Mouse (Mus musculus) lung, postnatal 0 days (tissue): Measurements from ENCODE around the gene Htr2c. TPM values are rescaled to one million over a fixed set of nuclear protein-coding genes. Genes with fewer than 3 reads are reported as not detected.

ENCODE experiments used
- ATAC-seq: fragments of 200-750 bp; cut with Nextera tagmentation; 2 replicates; pipeline ENCODE4 v1.8.0; 2017; ENCODE audit warnings: moderate library complexity
- DNase-seq: peaks from one replicate; pipeline ENCODE4 v3.0.0-alpha.2; 2016; ENCODE audit warnings: low spot score
- H3K27ac ChIP-seq: fragments of 300-500 bp; sonication (generic); 2 replicates; pipeline ENCODE4 v1.5.1; 2014; ENCODE audit warnings: antibody characterized with exemption, mild to moderate bottlenecking, low read length, mixed read lengths
- H3K27me3 ChIP-seq: fragments of 300-500 bp; sonication (generic); replicated peaks from 2 replicates; pipeline ENCODE4 v1.6.1; 2014; ENCODE audit warnings: low read length, mixed read lengths; ENCODE audit not compliant: insufficient read depth
- H3K36me3 ChIP-seq: fragments of 300-500 bp; sonication (generic); 2 replicates; pipeline ENCODE4 v1.6.1; 2014; ENCODE audit warnings: low read length, mixed read lengths; ENCODE audit not compliant: insufficient read depth
- H3K4me1 ChIP-seq: fragments of 300-500 bp; sonication (generic); 2 replicates; pipeline ENCODE4 v1.6.1; 2014; ENCODE audit warnings: antibody characterized with exemption, low read depth, low read length, mixed read lengths; ENCODE audit not compliant: insufficient read depth
- H3K4me2 ChIP-seq: fragments of 300-500 bp; sonication (generic); replicated peaks from 2 replicates; pipeline ENCODE4 v1.6.1; 2014; ENCODE audit warnings: low read depth, mild to moderate bottlenecking, low read length, moderate library complexity, mixed read lengths
- H3K4me3 ChIP-seq: fragments of 300-500 bp; sonication (generic); 2 replicates; pipeline ENCODE4 v1.5.1; 2014; ENCODE audit warnings: low read depth, low read length
- H3K9ac ChIP-seq: fragments of 300-500 bp; sonication (generic); replicated peaks from 2 replicates; pipeline ENCODE4 v1.6.1; 2014; ENCODE audit warnings: low read depth, mild to moderate bottlenecking
- H3K9me3 ChIP-seq: fragments of 300-500 bp; sonication (generic); 2 replicates; pipeline ENCODE4 v1.6.1; 2016; ENCODE audit warnings: low read length, mixed read lengths
- CTCF ChIP-seq: IDR thresholded peaks from 2 replicates; pipeline ENCODE4 v1.5.1; 2016; ENCODE audit warnings: antibody characterized with exemption, mild to moderate bottlenecking
- EP300 ChIP-seq: IDR thresholded peaks from 2 replicates; pipeline ENCODE4 v1.6.1; 2016; ENCODE audit warnings: antibody characterized with exemption, mild to moderate bottlenecking, control low read depth
- WGBS: fragments of 180-500 bp; shearing (Covaris S2); extraction: QIAGEN DNeasy Blood & Tissue Kit; methylation state at CpG from one replicate; pipeline ENCODE4 v1.1.7; 2014; 5-methylcytosine and 5-hydroxymethylcytosine counted together
- polyA plus RNA-seq: library from polyadenylated mRNA; unstranded; fragments of >200 nt; fragmentation: Nextera tagmentation; extraction: Ambion mirVana; gene quantifications from 2 replicates; pipeline ENCODE4 v1.2.1, GENCODE M21; 2015

Gene Htr2c
- polyA plus RNA-seq, 1 experiment from 2014 or later = 0.05 TPM

GRCm38 (mm10) chrX:146959960-146960359, 2.4 kb upstream of the Htr2c start:
- 16% methylated on average over 10 of the region's 10 CpGs for WGBS
- no peak overlapping the region for H3K27ac ChIP-seq
- no peaks in the 10 kb centered on the region for H3K4me1 ChIP-seq
- no peaks in the 10 kb centered on the region for H3K36me3 ChIP-seq
- H3K27me3 ChIP-seq = no peaks in the 10 kb centered on the region
- H3K9ac ChIP-seq = no peak overlapping the region
- no peak for DNase-seq
- no peak for ATAC-seq
- TF ChIP-seq EP300 (no peak), CTCF (no peak)
- no peak overlapping the region for H3K4me2 ChIP-seq
- no peaks in the 10 kb centered on the region for H3K9me3 ChIP-seq
- no peak overlapping the region for H3K4me3 ChIP-seq

GRCm38 (mm10) chrX:146962914-146963547, 718 bp downstream of the Htr2c start:
- Histone ChIP-seq H3K9ac (no peak overlapping the region), H3K9me3 (no peaks in the 10 kb centered on the region), H3K27ac (no peak overlapping the region), H3K4me2 (0 out of 2 replicates have a peak overlapping the region, but pooled peaks have one; percentile 14), H3K4me3 (no peak overlapping the region), H3K27me3 (no peaks in the 10 kb centered on the region), H3K4me1 (no peaks in the 10 kb centered on the region), H3K36me3 (no peaks in the 10 kb centered on the region)
- no peak for TF ChIP-seq CTCF
- 15% methylated on average over 33 of the region's 37 CpGs for WGBS
- DNase-seq = no peak
- no peak for ATAC-seq

GRCm38 (mm10) chrX:146979931-146980330, 17.6 kb downstream of the Htr2c start:
- Histone ChIP-seq H3K36me3 (no peaks in the 10 kb centered on the region), H3K9me3 (no peaks in the 10 kb centered on the region), H3K27ac (no peak overlapping the region), H3K27me3 (no peaks in the 10 kb centered on the region), H3K4me2 (no peak overlapping the region), H3K9ac (no peak overlapping the region), H3K4me1 (no peaks in the 10 kb centered on the region), H3K4me3 (no peak overlapping the region)
- TF ChIP-seq EP300 = no peak
- peak; percentile 61 for TF ChIP-seq CTCF
- no peak for ATAC-seq
- WGBS = 61% methylated on average over 5 of the region's 5 CpGs
- peak; percentile 8 for DNase-seq

- H3K36me3 ChIP-seq = no peaks in the 10 kb centered on the region
- DNase-seq (peak; percentile 50), ATAC-seq (no peak)
- H3K4me3 ChIP-seq = no peak overlapping the region
- no peak overlapping the region for H3K9ac ChIP-seq
- no peak overlapping the region for H3K27ac ChIP-seq
- WGBS = 17% methylated on average over 3 of the region's 3 CpGs
- H3K4me2 ChIP-seq = no peak overlapping the region
- no peaks in the 10 kb centered on the region for H3K4me1 ChIP-seq
- no peaks in the 10 kb centered on the region for H3K27me3 ChIP-seq
- peak; percentile 58 for TF ChIP-seq CTCF
- TF ChIP-seq EP300 = no peak
- H3K9me3 ChIP-seq = no peaks in the 10 kb centered on the region
Observed at GRCm38 (mm10) chrX:147055730-147056129, 93.4 kb downstream of the Htr2c start.

- no peaks in the 10 kb centered on the region for H3K36me3 ChIP-seq
- no peaks in the 10 kb centered on the region for H3K4me1 ChIP-seq
- H3K27ac ChIP-seq = no peak overlapping the region
- TF ChIP-seq CTCF (no peak), EP300 (no peak)
- no peaks in the 10 kb centered on the region for H3K9me3 ChIP-seq
- H3K4me2 ChIP-seq = no peak overlapping the region
- no peak overlapping the region for H3K9ac ChIP-seq
- H3K27me3 ChIP-seq = no peaks in the 10 kb centered on the region
- DNase-seq (peak; percentile 12), ATAC-seq (no peak)
- no peak overlapping the region for H3K4me3 ChIP-seq
Observed at GRCm38 (mm10) chrX:147071622-147072021, 109.3 kb downstream of the Htr2c start.

GRCm38 (mm10) chrX:147119155-147119554, 156.8 kb downstream of the Htr2c start:
- ATAC-seq = no peak
- Histone ChIP-seq H3K4me2 (no peak overlapping the region), H3K4me1 (no peaks in the 10 kb centered on the region), H3K9ac (no peak overlapping the region), H3K36me3 (no peaks in the 10 kb centered on the region), H3K27ac (no peak overlapping the region), H3K9me3 (no peaks in the 10 kb centered on the region), H3K27me3 (no peaks in the 10 kb centered on the region), H3K4me3 (no peak overlapping the region)
- WGBS = 41% methylated on average over 1 of the region's 1 CpGs
- TF ChIP-seq EP300 (no peak), CTCF (peak; percentile 15; the same call in 1 of the 2 replicates)
- peak; percentile 14 for DNase-seq

GRCm38 (mm10) chrX:147215251-147215650, 252.9 kb downstream of the Htr2c start:
- Histone ChIP-seq H3K9me3 (no peaks in the 10 kb centered on the region), H3K27ac (no peak overlapping the region), H3K9ac (no peak overlapping the region)

More at GRCm38 (mm10) chrX:147215251-147215650, 252.9 kb downstream of the Htr2c start:
- H3K27me3 ChIP-seq = no peaks in the 10 kb centered on the region
- TF ChIP-seq EP300 (no peak), CTCF (no peak)
- H3K4me3 ChIP-seq = no peak overlapping the region
- no peaks in the 10 kb centered on the region for H3K36me3 ChIP-seq
- no peaks in the 10 kb centered on the region for H3K4me1 ChIP-seq
- no peak overlapping the region for H3K4me2 ChIP-seq
- DNase-seq (no peak), ATAC-seq (no peak)
